Mouse (Mus musculus): Measurements from ENCODE around the gene 4930535I16Rik. TPM values are rescaled to one million over a fixed set of nuclear protein-coding genes. Genes with fewer than 3 reads are reported as not detected.

4930535I16Rik gene
- polyA plus RNA-seq, 1 experiment: not detected

GRCm38 (mm10) chr4:123904333-123905125 is 13.3 kb downstream of the 4930535I16Rik start, which contains the start of gene Mycbp:
Gene Mycbp, plus strand, starts transcription at chr4:123904832.
- TF ChIP-seq POLR2A (IDR thresholded peaks at IDR 0.05; ENCODE audit: insufficient read depth, low read length) (no peak), CTCF (IDR thresholded peaks at IDR 0.05; ENCODE audit: low read depth, low read length) (no peak), EP300 (IDR thresholded peaks at IDR 0.05; ENCODE audit: insufficient read depth, low read depth, low read length) (no peak)
- no peaks in the 10 kb centered on the region for H3K4me1 ChIP-seq (ENCODE audit: control insufficient read depth, insufficient read depth, low read length)
- H3K27ac ChIP-seq (ENCODE audit: insufficient read depth, low read length): peak within 1 kb of the TSS; percentile 49
- no peaks in the 10 kb centered on the region for H3K9me3 ChIP-seq (replicated peaks; ENCODE audit: control insufficient read depth, insufficient read depth, low read length, poor library complexity, severe bottlenecking)
- peak within 1 kb of the TSS; percentile 77 for H3K4me3 ChIP-seq (ENCODE audit: low read depth, low read length)
- peak within 1 kb of the TSS; percentile 62 for H3K9ac ChIP-seq (ENCODE audit: low read depth, poor library complexity, severe bottlenecking)
- H3K27me3 ChIP-seq (ENCODE audit: control insufficient read depth, insufficient read depth, low read length, poor library complexity, severe bottlenecking): no peaks in the 10 kb centered on the region
- no peaks in the 10 kb centered on the region; the same call in 1 of the 2 replicates for H3K36me3 ChIP-seq (ENCODE audit: control insufficient read depth, insufficient read depth, low read length, poor library complexity, severe bottlenecking)

GRCm38 (mm10) chr4:123903432-123903831 is 14.4 kb downstream of the 4930535I16Rik start:
- peak overlapping the region; percentile 19; the same call in 1 of the 2 replicates for H3K27ac ChIP-seq (ENCODE audit: insufficient read depth, low read length)
- no peaks in the 10 kb centered on the region for H3K9me3 ChIP-seq (replicated peaks; ENCODE audit: control insufficient read depth, insufficient read depth, low read length, poor library complexity, severe bottlenecking)
- H3K4me3 ChIP-seq (ENCODE audit: low read depth, low read length): no peak overlapping the region
- no peak overlapping the region for H3K9ac ChIP-seq (ENCODE audit: low read depth, poor library complexity, severe bottlenecking)
- no peaks in the 10 kb centered on the region for H3K4me1 ChIP-seq (ENCODE audit: control insufficient read depth, insufficient read depth, low read length)
- TF ChIP-seq EP300 (IDR thresholded peaks at IDR 0.05; ENCODE audit: insufficient read depth, low read depth, low read length) (no peak), POLR2A (IDR thresholded peaks at IDR 0.05; ENCODE audit: insufficient read depth, low read length) (no peak), CTCF (IDR thresholded peaks at IDR 0.05; ENCODE audit: low read depth, low read length) (no peak)
- no peaks in the 10 kb centered on the region for H3K27me3 ChIP-seq (ENCODE audit: control insufficient read depth, insufficient read depth, low read length, poor library complexity, severe bottlenecking)
- H3K36me3 ChIP-seq (ENCODE audit: control insufficient read depth, insufficient read depth, low read length, poor library complexity, severe bottlenecking): no peaks in the 10 kb centered on the region

GRCm38 (mm10) chr4:123898696-123899095 is 19.1 kb downstream of the 4930535I16Rik start:
- H3K27me3 ChIP-seq (ENCODE audit: control insufficient read depth, insufficient read depth, low read length, poor library complexity, severe bottlenecking): no peaks in the 10 kb centered on the region
- H3K4me1 ChIP-seq (ENCODE audit: control insufficient read depth, insufficient read depth, low read length): no peaks in the 10 kb centered on the region
- H3K9me3 ChIP-seq (replicated peaks; ENCODE audit: control insufficient read depth, insufficient read depth, low read length, poor library complexity, severe bottlenecking): no peaks in the 10 kb centered on the region
- H3K36me3 ChIP-seq (ENCODE audit: control insufficient read depth, insufficient read depth, low read length, poor library complexity, severe bottlenecking): no peaks in the 10 kb centered on the region
- no peak overlapping the region for H3K4me3 ChIP-seq (ENCODE audit: low read depth, low read length)
- H3K27ac ChIP-seq (ENCODE audit: insufficient read depth, low read length): no peak overlapping the region
- H3K9ac ChIP-seq (ENCODE audit: low read depth, poor library complexity, severe bottlenecking): no peak overlapping the region
- TF ChIP-seq POLR2A (IDR thresholded peaks at IDR 0.05; ENCODE audit: insufficient read depth, low read length): no peak
- TF ChIP-seq EP300 (IDR thresholded peaks at IDR 0.05; ENCODE audit: insufficient read depth, low read depth, low read length): no peak
- peak; percentile 4 for TF ChIP-seq CTCF (IDR thresholded peaks at IDR 0.05; ENCODE audit: low read depth, low read length)

- H3K27me3 ChIP-seq (ENCODE audit: control insufficient read depth, insufficient read depth, low read length, poor library complexity, severe bottlenecking): no peaks in the 10 kb centered on the region
- no peak for TF ChIP-seq CTCF (IDR thresholded peaks at IDR 0.05; ENCODE audit: low read depth, low read length)
- no peak for TF ChIP-seq EP300 (IDR thresholded peaks at IDR 0.05; ENCODE audit: insufficient read depth, low read depth, low read length)
- TF ChIP-seq POLR2A (IDR thresholded peaks at IDR 0.05; ENCODE audit: insufficient read depth, low read length): no peak
- H3K4me1 ChIP-seq (ENCODE audit: control insufficient read depth, insufficient read depth, low read length): no peaks in the 10 kb centered on the region
- no peaks in the 10 kb centered on the region for H3K36me3 ChIP-seq (ENCODE audit: control insufficient read depth, insufficient read depth, low read length, poor library complexity, severe bottlenecking)
- no peaks in the 10 kb centered on the region for H3K9me3 ChIP-seq (replicated peaks; ENCODE audit: control insufficient read depth, insufficient read depth, low read length, poor library complexity, severe bottlenecking)
- no peak overlapping the region for H3K9ac ChIP-seq (ENCODE audit: low read depth, poor library complexity, severe bottlenecking)
- no peak overlapping the region for H3K4me3 ChIP-seq (ENCODE audit: low read depth, low read length)
- no peak overlapping the region for H3K27ac ChIP-seq (ENCODE audit: insufficient read depth, low read length)
These were observed 23.5 kb downstream of the 4930535I16Rik start for GRCm38 (mm10) chr4:123894295-123894694.

- Histone ChIP-seq H3K27me3 (ENCODE audit: control insufficient read depth, insufficient read depth, low read length, poor library complexity, severe bottlenecking) (no peaks in the 10 kb centered on the region), H3K9me3 (replicated peaks; ENCODE audit: control insufficient read depth, insufficient read depth, low read length, poor library complexity, severe bottlenecking) (no peaks in the 10 kb centered on the region), H3K9ac (ENCODE audit: low read depth, poor library complexity, severe bottlenecking) (no peak overlapping the region), H3K4me1 (ENCODE audit: control insufficient read depth, insufficient read depth, low read length) (no peaks in the 10 kb centered on the region), H3K4me3 (ENCODE audit: low read depth, low read length) (no peak overlapping the region), H3K36me3 (ENCODE audit: control insufficient read depth, insufficient read depth, low read length, poor library complexity, severe bottlenecking) (no peaks in the 10 kb centered on the region), H3K27ac (ENCODE audit: insufficient read depth, low read length) (no peak overlapping the region)
- TF ChIP-seq POLR2A (IDR thresholded peaks at IDR 0.05; ENCODE audit: insufficient read depth, low read length) (no peak), CTCF (IDR thresholded peaks at IDR 0.05; ENCODE audit: low read depth, low read length) (no peak), EP300 (IDR thresholded peaks at IDR 0.05; ENCODE audit: insufficient read depth, low read depth, low read length) (no peak)
These were observed 24.1 kb downstream of the 4930535I16Rik start for GRCm38 (mm10) chr4:123893726-123894125.

Other genes with a start within 250 kb of the 4930535I16Rik start
- 251 and 257 TPM in 2 replicates for gene Macf1, start 233.7 kb downstream of the 4930535I16Rik start, polyA plus RNA-seq (2011; ENCODE audit: insufficient read depth, insufficient read length, low read depth, missing spikeins)
- 130 and 166 TPM in 2 replicates for gene Ndufs5, start 199.8 kb downstream of the 4930535I16Rik start, polyA plus RNA-seq (2011; ENCODE audit: insufficient read depth, insufficient read length, low read depth, missing spikeins)
- gene Akirin1, start 167.7 kb downstream of the 4930535I16Rik start, polyA plus RNA-seq (2011; ENCODE audit: insufficient read depth, insufficient read length, low read depth, missing spikeins): 37.6 and 39.4 TPM in 2 replicates
- 0.78 and 1.3 TPM in 2 replicates for gene Rhbdl2, start 130.1 kb downstream of the 4930535I16Rik start, polyA plus RNA-seq (2011; ENCODE audit: insufficient read depth, insufficient read length, low read depth, missing spikeins)
- gene 4933427I04Rik, start 58.3 kb downstream of the 4930535I16Rik start, polyA plus RNA-seq (2011; ENCODE audit: insufficient read depth, insufficient read length, low read depth, missing spikeins): not detected in 2 replicates
- gene Mycbp, start 13.2 kb downstream of the 4930535I16Rik start, polyA plus RNA-seq (2011; ENCODE audit: insufficient read depth, insufficient read length, low read depth, missing spikeins): 25.0 and 25.2 TPM in 2 replicates
- 35.0 and 50.2 TPM in 2 replicates for gene Rragc, start 576 bp downstream of the 4930535I16Rik start, polyA plus RNA-seq (2011; ENCODE audit: insufficient read depth, insufficient read length, low read depth, missing spikeins)